ENCODE assay signal across 10 mouse cellular contexts in genomic region chr1:133815747-133816491, GRCm38 (mm10). TPM values are rescaled to one million over a fixed set of nuclear protein-coding genes. Genes with fewer than 3 reads are reported as not detected.
DNase-seq lines count a peak whose midpoint lies in the region; ATAC-seq lines count a peak whose summit lies in the region.
"Had no signal": no experiment of that assay in that cellular context is flagged by ENCODE, and none has a peak within 500 bp of the region (broad histone marks: within the 10 kb centered on the region; RNA-seq: fewer than 3 reads in every experiment).

No protein-coding gene starts in this region.

- ATAC-seq in heart, embryonic 13.5 days (ENCODE audit: extremely low read depth, insufficient number of reproducible peaks, low FRiP score, low TSS enrichment), result peak; percentile 63; the same call in 1 of the 2 replicates
- ATAC-seq in liver, embryonic 15.5 days (ENCODE audit: insufficient read depth), result peak; percentile 84

- H3K4me1 ChIP-seq in heart, embryonic 13.5 days, result peaks cover 25% of the 10 kb centered on the region
- peaks cover 44% of the 10 kb centered on the region for H3K4me1 ChIP-seq in liver, embryonic 15.5 days (replicated peaks)

- H3K27me3 ChIP-seq in heart, embryonic 13.5 days (replicated peaks), result 0 out of 2 replicates have a peak, but pooled peaks cover 4% of the 10 kb centered on the region
- H3K27me3 ChIP-seq in liver, embryonic 15.5 days, result no peaks in the 10 kb centered on the region
- H3K27me3 ChIP-seq: embryonic facial prominence, embryonic 13.5 days had no signal

- H3K4me3 ChIP-seq in heart, embryonic 13.5 days, result no peak overlapping the region
- no peak overlapping the region for H3K4me3 ChIP-seq in liver, embryonic 15.5 days (replicated peaks)
- H3K4me3 ChIP-seq: embryonic facial prominence, embryonic 13.5 days had no signal

- H3K9me3 ChIP-seq in heart, embryonic 13.5 days, result no peaks in the 10 kb centered on the region
- no peaks in the 10 kb centered on the region for H3K9me3 ChIP-seq in liver, embryonic 15.5 days (replicated peaks)
- H3K9me3 ChIP-seq: embryonic facial prominence, embryonic 13.5 days had no signal

- peak overlapping the region; percentile 53 for H3K27ac ChIP-seq in heart, embryonic 13.5 days (replicated peaks)
- peak overlapping the region; percentile 80 for H3K27ac ChIP-seq in liver, embryonic 15.5 days (replicated peaks)
- H3K27ac ChIP-seq: embryonic facial prominence, embryonic 13.5 days had no signal

- intact Hi-C loops in heart, postnatal 25 days (cut with DNase I), result no loop called here
- intact Hi-C loops in left cerebral cortex, postnatal 36 days (cut with DNase I), result no loop called here

- H3K9ac ChIP-seq in heart, embryonic 13.5 days, result 0 out of 2 replicates have a peak overlapping the region, but pooled peaks have one; percentile 9
- H3K9ac ChIP-seq in liver, embryonic 15.5 days, result peak overlapping the region; percentile 50; the same call in 1 of the 2 replicates
- H3K9ac ChIP-seq: embryonic facial prominence, embryonic 13.5 days had no signal

- 28% methylated on average over 12 of the region's 12 CpGs for WGBS in heart, embryonic 13.5 days
- 21% methylated on average over 12 of the region's 12 CpGs for WGBS in liver, embryonic 15.5 days (ENCODE audit: insufficient replicate concordance)

- no peak for DNase-seq in heart, postnatal 25 days (ENCODE audit: low spot score)
- DNase-seq in A20 (ENCODE audit: low read depth, low spot score) (peak; percentile 85), adipocyte (ENCODE audit: low spot score) (peak; percentile 37)
- no peak for DNase-seq in kidney, postnatal 4 days
- DNase-seq in kidney, postnatal 14 days, result no peak
- no peak for DNase-seq in left cerebral cortex, postnatal 36 days (ENCODE audit: low spot score in 2 of 2)
- DNase-seq: kidney, adult 2 months had no signal

- H3K4me2 ChIP-seq in heart, embryonic 13.5 days, result no peak overlapping the region
- peak overlapping the region; percentile 47 for H3K4me2 ChIP-seq in liver, embryonic 15.5 days
- H3K4me2 ChIP-seq: embryonic facial prominence, embryonic 13.5 days had no signal

- no peaks in the 10 kb centered on the region for H3K36me3 ChIP-seq in heart, embryonic 13.5 days
- H3K36me3 ChIP-seq in liver, embryonic 15.5 days (replicated peaks), result no peaks in the 10 kb centered on the region
- H3K36me3 ChIP-seq: embryonic facial prominence, embryonic 13.5 days had no signal

RNA-seq across cellular contexts. Expression of gene Atp2b4, which starts 15.1 kb away (rescaled TPM):
- 13.9 and 16.8 TPM in 2 replicates for polyA plus RNA-seq in heart, embryonic 13.5 days (2015; fragmentation: Nextera tagmentation; extraction: Ambion mirVana)
- total RNA-seq in heart, postnatal 25 days (2021), result 10 to 100 TPM; 20.5 to 24.0 TPM
- polyA plus RNA-seq in liver, embryonic 15.5 days (2015; fragmentation: Nextera tagmentation; extraction: Ambion mirVana), result 37.6 and 40.1 TPM in 2 replicates
- total RNA-seq in left cerebral cortex, postnatal 36 days (2021), result 100 to 1,000 TPM; 224 to 248 TPM

Comparison
In these comparisons a context has a peak if more than half of its experiments do, and no peak if none do; other contexts are left out.
1. DNase-seq: peak in A20 (single experiment) and adipocyte (single experiment); none in heart, postnatal 25 days (single experiment), kidney, postnatal 4 days (0 of 2), kidney, postnatal 14 days (single experiment) and left cerebral cortex, postnatal 36 days (0 of 2).
2. RNA of gene Atp2b4, which starts 15.1 kb away (total RNA-seq): 224 to 248 TPM in left cerebral cortex, postnatal 36 days; 20.5 to 24.0 TPM in heart, postnatal 25 days; every median in the first group is over 4 times any median in the second.